Mouse (Mus musculus): ENCODE data around the gene Lst1. TPM values are rescaled to one million over a fixed set of nuclear protein-coding genes. Genes with fewer than 3 reads are reported as not detected.

Gene Lst1
- polyA plus RNA-seq, 1 experiment from 2014 or later: 17.5 TPM

DNA sequence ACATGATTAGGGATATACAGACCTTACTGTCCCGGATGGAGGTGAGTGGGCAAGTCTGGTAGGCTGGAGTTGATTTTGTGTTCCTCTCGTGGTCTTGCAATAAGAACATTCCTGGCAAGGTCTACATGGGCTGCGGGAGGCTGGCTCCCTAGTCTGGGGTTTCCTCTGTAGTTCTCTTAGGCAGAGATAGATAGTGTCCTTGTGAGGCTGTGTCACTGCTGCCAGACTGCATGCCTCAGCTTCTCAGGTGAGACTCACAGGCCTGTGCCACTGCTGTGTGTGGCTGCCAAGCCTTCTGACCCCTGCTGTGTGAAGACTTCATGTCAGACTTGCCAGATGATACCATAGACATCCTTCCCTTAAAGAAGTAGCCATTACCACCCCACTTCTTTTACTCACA, 49.0 kb downstream of the Lst1 start:
- Histone ChIP-seq H3K9me3 (ENCODE audit: control insufficient read depth, low read length) (no peaks in the 10 kb centered on the region), H3K27ac (replicated peaks) (no peak overlapping the region), H3K36me3 (ENCODE audit: control insufficient read depth, insufficient read depth, low read length) (peaks cover 42% of the 10 kb centered on the region), H3K4me1 (replicated peaks; ENCODE audit: control insufficient read depth, insufficient read depth) (no peaks in the 10 kb centered on the region), H3K4me2 (replicated peaks; ENCODE audit: low read depth) (no peak overlapping the region), H3K4me3 (ENCODE audit: low read depth, low read length) (no peak overlapping the region), H3K9ac (ENCODE audit: low read length) (no peak overlapping the region), H3K27me3 (ENCODE audit: control insufficient read depth, insufficient read depth, low read length) (no peaks in the 10 kb centered on the region)
- no peak for ATAC-seq (ENCODE audit: low FRiP score, low TSS enrichment)
- no peak for DNase-seq (ENCODE audit: low spot score)
- TF ChIP-seq EP300 (optimal IDR thresholded peaks at IDR 0.05): no peak
- TF ChIP-seq CTCF (IDR thresholded peaks at IDR 0.05; ENCODE audit: low read depth): no peak
- WGBS: 92% methylated on average over 3 of the region's 3 CpGs

GRCm38 (mm10) chr17:35135591-35136320, 52.5 kb downstream of the Lst1 start:
- ATAC-seq (ENCODE audit: low FRiP score, low TSS enrichment): peak; percentile 63
- Histone ChIP-seq H3K36me3 (ENCODE audit: control insufficient read depth, insufficient read depth, low read length) (peaks cover 15% of the 10 kb centered on the region), H3K27me3 (ENCODE audit: control insufficient read depth, insufficient read depth, low read length) (no peaks in the 10 kb centered on the region), H3K4me1 (replicated peaks; ENCODE audit: control insufficient read depth, insufficient read depth) (no peaks in the 10 kb centered on the region), H3K9me3 (ENCODE audit: control insufficient read depth, low read length) (no peaks in the 10 kb centered on the region), H3K27ac (replicated peaks) (peak overlapping the region; percentile 96), H3K9ac (ENCODE audit: low read length) (peak overlapping the region; percentile 88), H3K4me3 (ENCODE audit: low read depth, low read length) (peak overlapping the region; percentile 78), H3K4me2 (replicated peaks; ENCODE audit: low read depth) (peak overlapping the region; percentile 77)
- no peak for DNase-seq (ENCODE audit: low spot score)
- TF ChIP-seq EP300 (optimal IDR thresholded peaks at IDR 0.05): no peak
- no peak for TF ChIP-seq CTCF (IDR thresholded peaks at IDR 0.05; ENCODE audit: low read depth)
- under 1% methylated on average over 41 of the region's 43 CpGs for WGBS

Small RNAs within 50 kb of the gene (microRNA-seq; reads per million reads assigned to microRNA genes)
- gene Mir6973a (not detected), gene Mir6974 (not detected)

Other genes with a start within 250 kb of the Lst1 start
- gene Hspa1b, start 229.2 kb downstream of the Lst1 start, polyA plus RNA-seq (2015; fragmentation: Nextera tagmentation; extraction: Ambion mirVana): 3.0 TPM in 2 replicates
- not detected in 2 replicates for gene Gm20481, start 218.5 kb downstream of the Lst1 start, polyA plus RNA-seq (2015; fragmentation: Nextera tagmentation; extraction: Ambion mirVana)
- 24.1 and 25.9 TPM in 2 replicates for gene Hspa1a, start 216.3 kb downstream of the Lst1 start, polyA plus RNA-seq (2015; fragmentation: Nextera tagmentation; extraction: Ambion mirVana)
- gene Hspa1l, start 215.7 kb downstream of the Lst1 start, polyA plus RNA-seq (2015; fragmentation: Nextera tagmentation; extraction: Ambion mirVana): 0.25 and 0.48 TPM in 2 replicates
- 69.2 and 75.1 TPM in 2 replicates for gene Lsm2, start 206.6 kb downstream of the Lst1 start, polyA plus RNA-seq (2015; fragmentation: Nextera tagmentation; extraction: Ambion mirVana)
- 35.5 and 40.2 TPM in 2 replicates for gene Vars, start 187.5 kb downstream of the Lst1 start, polyA plus RNA-seq (2015; fragmentation: Nextera tagmentation; extraction: Ambion mirVana)
- 0.28 and 0.36 TPM in 2 replicates for gene Vwa7, start 171.9 kb downstream of the Lst1 start, polyA plus RNA-seq (2015; fragmentation: Nextera tagmentation; extraction: Ambion mirVana)
- gene Sapcd1, start 160.4 kb downstream of the Lst1 start, polyA plus RNA-seq (2015; fragmentation: Nextera tagmentation; extraction: Ambion mirVana): 8.0 and 8.2 TPM in 2 replicates
- gene Msh5, start 141.7 kb downstream of the Lst1 start, polyA plus RNA-seq (2015; fragmentation: Nextera tagmentation; extraction: Ambion mirVana): 1.9 and 2.7 TPM in 2 replicates
- 344 and 360 TPM in 2 replicates for gene Clic1, start 138.5 kb downstream of the Lst1 start, polyA plus RNA-seq (2015; fragmentation: Nextera tagmentation; extraction: Ambion mirVana)
- gene Ddah2, start 129.4 kb downstream of the Lst1 start, polyA plus RNA-seq (2015; fragmentation: Nextera tagmentation; extraction: Ambion mirVana): 84.8 and 86.8 TPM in 2 replicates
- 260 and 317 TPM in 2 replicates for gene Ly6g6c, start 123.1 kb downstream of the Lst1 start, polyA plus RNA-seq (2015; fragmentation: Nextera tagmentation; extraction: Ambion mirVana)
- gene Mpig6b, start 122.3 kb downstream of the Lst1 start, polyA plus RNA-seq (2015; fragmentation: Nextera tagmentation; extraction: Ambion mirVana): 0.49 and 0.96 TPM in 2 replicates
- 109 and 113 TPM in 2 replicates for gene Ly6g6e, start 111.5 kb downstream of the Lst1 start, polyA plus RNA-seq (2015; fragmentation: Nextera tagmentation; extraction: Ambion mirVana)
- gene Ly6g6d, start 110.4 kb downstream of the Lst1 start, polyA plus RNA-seq (2015; fragmentation: Nextera tagmentation; extraction: Ambion mirVana): 7.1 and 7.7 TPM in 2 replicates
- gene Ly6g6f, start 102.8 kb downstream of the Lst1 start, polyA plus RNA-seq (2015; fragmentation: Nextera tagmentation; extraction: Ambion mirVana): 0.13 TPM in 1 of 2 replicates, not detected in the other
- 74.2 and 75.0 TPM in 2 replicates for gene Abhd16a, start 99.2 kb downstream of the Lst1 start, polyA plus RNA-seq (2015; fragmentation: Nextera tagmentation; extraction: Ambion mirVana)
- gene Ly6g5c, start 80.2 kb downstream of the Lst1 start, polyA plus RNA-seq (2015; fragmentation: Nextera tagmentation; extraction: Ambion mirVana): not detected in 2 replicates
- gene Ly6g5b, start 73.0 kb downstream of the Lst1 start, polyA plus RNA-seq (2015; fragmentation: Nextera tagmentation; extraction: Ambion mirVana): 0.18 and 0.27 TPM in 2 replicates
- gene Gpank1, start 67.0 kb downstream of the Lst1 start, polyA plus RNA-seq (2015; fragmentation: Nextera tagmentation; extraction: Ambion mirVana): 11.2 and 11.3 TPM in 2 replicates
- 323 and 329 TPM in 2 replicates for gene Csnk2b, start 66.4 kb downstream of the Lst1 start, polyA plus RNA-seq (2015; fragmentation: Nextera tagmentation; extraction: Ambion mirVana)
- 14.4 and 15.5 TPM in 2 replicates for gene D17H6S53E, start 62.1 kb downstream of the Lst1 start, polyA plus RNA-seq (2015; fragmentation: Nextera tagmentation; extraction: Ambion mirVana)
- gene Apom, start 56.4 kb downstream of the Lst1 start, polyA plus RNA-seq (2015; fragmentation: Nextera tagmentation; extraction: Ambion mirVana): 1.3 and 3.2 TPM in 2 replicates
- gene Bag6, start 53.3 kb downstream of the Lst1 start, polyA plus RNA-seq (2015; fragmentation: Nextera tagmentation; extraction: Ambion mirVana): 28.1 and 30.6 TPM in 2 replicates
- gene Prrc2a, start 23.5 kb downstream of the Lst1 start, polyA plus RNA-seq (2015; fragmentation: Nextera tagmentation; extraction: Ambion mirVana): 45.4 and 49.3 TPM in 2 replicates
- gene Aif1, start 12.4 kb downstream of the Lst1 start, polyA plus RNA-seq (2015; fragmentation: Nextera tagmentation; extraction: Ambion mirVana): 24.3 and 25.2 TPM in 2 replicates
- gene Ltb, start 6.0 kb upstream of the Lst1 start, polyA plus RNA-seq (2015; fragmentation: Nextera tagmentation; extraction: Ambion mirVana): 0.63 and 0.78 TPM in 2 replicates
- gene Tnf, start 13.6 kb upstream of the Lst1 start, polyA plus RNA-seq (2015; fragmentation: Nextera tagmentation; extraction: Ambion mirVana): 0.32 and 0.40 TPM in 2 replicates
- 0.11 and 0.16 TPM in 2 replicates for gene Lta, start 16.9 kb upstream of the Lst1 start, polyA plus RNA-seq (2015; fragmentation: Nextera tagmentation; extraction: Ambion mirVana)
- 0.27 and 0.33 TPM in 2 replicates for gene Gm16181, start 32.4 kb upstream of the Lst1 start, polyA plus RNA-seq (2015; fragmentation: Nextera tagmentation; extraction: Ambion mirVana)
- 3.0 and 3.6 TPM in 2 replicates for gene Atp6v1g2, start 45.2 kb upstream of the Lst1 start, polyA plus RNA-seq (2015; fragmentation: Nextera tagmentation; extraction: Ambion mirVana)
- gene Nfkbil1, start 47.4 kb upstream of the Lst1 start, polyA plus RNA-seq (2015; fragmentation: Nextera tagmentation; extraction: Ambion mirVana): 7.4 and 7.5 TPM in 2 replicates
- gene Ddx39b, start 53.3 kb upstream of the Lst1 start, polyA plus RNA-seq (2015; fragmentation: Nextera tagmentation; extraction: Ambion mirVana): 143 and 145 TPM in 2 replicates
- gene H2-D1, start 74.3 kb upstream of the Lst1 start, polyA plus RNA-seq (2015; fragmentation: Nextera tagmentation; extraction: Ambion mirVana): 303 and 307 TPM in 2 replicates
- not detected in 2 replicates for gene H2-Q1, start 132.0 kb upstream of the Lst1 start, polyA plus RNA-seq (2015; fragmentation: Nextera tagmentation; extraction: Ambion mirVana)
- gene H2-Q2, start 153.8 kb upstream of the Lst1 start, polyA plus RNA-seq (2015; fragmentation: Nextera tagmentation; extraction: Ambion mirVana): 1.2 and 1.6 TPM in 2 replicates
- gene H2-Q4, start 191.2 kb upstream of the Lst1 start, polyA plus RNA-seq (2015; fragmentation: Nextera tagmentation; extraction: Ambion mirVana): 2.7 and 3.3 TPM in 2 replicates
- 0.22 and 0.35 TPM in 2 replicates for gene H2-Q6, start 236.4 kb upstream of the Lst1 start, polyA plus RNA-seq (2015; fragmentation: Nextera tagmentation; extraction: Ambion mirVana)